8 mouse cellular contexts compared by ENCODE assay signal in genomic region chr13:93302846-93303562, GRCm38 (mm10). TPM values are rescaled to one million over a fixed set of nuclear protein-coding genes. Genes with fewer than 3 reads are reported as not detected.
DNase-seq lines count a peak whose midpoint lies in the region; ATAC-seq and TF ChIP-seq lines count a peak whose summit lies in the region.

No protein-coding gene starts in this region.

- H3K4me1 ChIP-seq in forebrain, embryonic 11.5 days (replicated peaks; ENCODE audit: control insufficient read depth, insufficient read depth, low read length): peaks cover 5% of the 10 kb centered on the region; the same call in 1 of the 2 replicates
- peaks cover 38% of the 10 kb centered on the region for H3K4me1 ChIP-seq in liver, embryonic 15.5 days (replicated peaks)

- peak overlapping the region; percentile 88 for H3K9ac ChIP-seq in forebrain, embryonic 11.5 days (ENCODE audit: low read length)
- H3K9ac ChIP-seq in liver, embryonic 15.5 days: peak overlapping the region; percentile 94

- intact Hi-C loops in gastrocnemius, adult 2 months (cut with DNase I): loop anchor here (5.0 to 10.0 kb wide), 3 partner anchors 51 to 318 kb away; no protein-coding TSS in a partner anchor

- DNase-seq in gastrocnemius, adult 2 months: no peak
- no peak for DNase-seq in gastrocnemius, adult 8-10 months (ENCODE audit: low spot score in 2 of 2)
- no peak for DNase-seq in forebrain, embryonic 11.5 days (ENCODE audit: low spot score)
- no peak for DNase-seq in urinary bladder, adult 18-20 months (ENCODE audit: low spot score in 2 of 2)
- no peak for DNase-seq in right cerebral cortex, adult 18-20 months
- no peak for DNase-seq in right cerebral cortex, postnatal 10 days (ENCODE audit: low spot score in 2 of 2)

- H3K36me3 ChIP-seq in C2C12 (ENCODE audit: control insufficient read depth, insufficient read depth): no peaks in the 10 kb centered on the region
- no peaks in the 10 kb centered on the region for H3K36me3 ChIP-seq in forebrain, embryonic 11.5 days (ENCODE audit: control insufficient read depth, insufficient read depth, low read length)
- no peaks in the 10 kb centered on the region for H3K36me3 ChIP-seq in liver, embryonic 15.5 days (replicated peaks)

- peaks cover under 1% of the 10 kb centered on the region for H3K79me3 ChIP-seq in C2C12 (ENCODE audit: low read depth)

- peak overlapping the region; percentile 49 for H3ac ChIP-seq in C2C12 (ENCODE audit: control insufficient read depth, insufficient read length, low read depth)

- no peaks in the 10 kb centered on the region for H3K9me3 ChIP-seq in forebrain, embryonic 11.5 days (ENCODE audit: control insufficient read depth, low read length)
- no peaks in the 10 kb centered on the region for H3K9me3 ChIP-seq in liver, embryonic 15.5 days (replicated peaks)

- no peaks in the 10 kb centered on the region for H3K27me3 ChIP-seq in C2C12 (ENCODE audit: control insufficient read depth, insufficient read depth, insufficient read length)
- no peaks in the 10 kb centered on the region for H3K27me3 ChIP-seq in forebrain, embryonic 11.5 days (ENCODE audit: control insufficient read depth, insufficient read depth, low read length)
- H3K27me3 ChIP-seq in liver, embryonic 15.5 days: no peaks in the 10 kb centered on the region

- peaks cover 15% of the 10 kb centered on the region for H3K79me2 ChIP-seq in C2C12 (ENCODE audit: control insufficient read depth, insufficient read depth)

- ATAC-seq in forebrain, embryonic 11.5 days (replicated peaks; ENCODE audit: low FRiP score): peak; percentile 66
- no peak for ATAC-seq in liver, embryonic 15.5 days (ENCODE audit: insufficient read depth)

- peak overlapping the region; percentile 94 for H3K27ac ChIP-seq in gastrocnemius, adult 2 months
- peak overlapping the region; percentile 95 for H3K27ac ChIP-seq in forebrain, embryonic 11.5 days (ENCODE audit: low read depth, low read length)
- peak overlapping the region; percentile 94 for H3K27ac ChIP-seq in liver, embryonic 15.5 days (replicated peaks)

- H3K4me3 ChIP-seq in gastrocnemius, adult 2 months: peak overlapping the region; percentile 84
- peak overlapping the region; percentile 63 for H3K4me3 ChIP-seq in C2C12 (ENCODE audit: insufficient read depth, poor library complexity, severe bottlenecking)
- peak overlapping the region; percentile 84 for H3K4me3 ChIP-seq in forebrain, embryonic 11.5 days (ENCODE audit: low read depth, low read length)
- peak overlapping the region; percentile 96 for H3K4me3 ChIP-seq in liver, embryonic 15.5 days (replicated peaks)

- 14% methylated on average over 19 of the region's 19 CpGs for WGBS in forebrain, embryonic 11.5 days
- 12% methylated on average over 19 of the region's 19 CpGs for WGBS in liver, embryonic 15.5 days (ENCODE audit: insufficient replicate concordance)

- peak; percentile 16; the same call in 1 of the 2 replicates for TF ChIP-seq CTCF in gastrocnemius, adult 2 months (IDR thresholded peaks at IDR 0.05)
- no peak for TF ChIP-seq CTCF in C2C12 (IDR thresholded peaks at IDR 0.05; ENCODE audit: control insufficient read depth, insufficient read depth, insufficient read length)

- peak overlapping the region; percentile 80 for H3K4me2 ChIP-seq in forebrain, embryonic 11.5 days (ENCODE audit: low read depth, low read length, severe bottlenecking)
- H3K4me2 ChIP-seq in liver, embryonic 15.5 days: peak overlapping the region; percentile 99

TF ChIP-seq in C2C12, 6 proteins besides CTCF, POLR2A, EP300 and RAD21:
- TF ChIP-seq MYOG (IDR thresholded peaks at IDR 0.05; ENCODE audit: control insufficient read depth, extremely low read depth, insufficient read length) (no peak), FOSL1 (IDR thresholded peaks at IDR 0.05; ENCODE audit: insufficient read depth, low read length, poor library complexity, severe bottlenecking) (no peak), USF1 (IDR thresholded peaks at IDR 0.05; ENCODE audit: low read depth) (no peak), MAX (IDR thresholded peaks at IDR 0.05) (no peak), CEBPB (IDR thresholded peaks at IDR 0.05; ENCODE audit: low read depth) (no peak), MYOD1 (IDR thresholded peaks at IDR 0.05; ENCODE audit: control insufficient read depth, insufficient read length, low read depth) (no peak)

RNA-seq across cellular contexts. Expression of gene Homer1, which starts 3.6 kb away (rescaled TPM):
- 100 to 1,000 TPM in 1 of 2 experiments, 10 to 100 TPM in 1; 97.0 to 104 TPM for total RNA-seq in gastrocnemius, adult 2 months (2021)
- total RNA-seq in gastrocnemius, adult 8-10 months (2022): 100 to 1,000 TPM in 3 of 4 experiments, 10 to 100 TPM in 1; 96.5 to 140 (median 113) TPM
- 4.8 TPM for polyA plus RNA-seq in C2C12 (2012; fragmentation: generic; extraction: Trizol)
- 12.3 and 13.3 TPM in 2 replicates for polyA plus RNA-seq in forebrain, embryonic 11.5 days (2014; fragmentation: Nextera tagmentation; extraction: Ambion mirVana)
- polyA plus RNA-seq in liver, embryonic 15.5 days (2015; fragmentation: Nextera tagmentation; extraction: Ambion mirVana): 2.3 and 2.4 TPM in 2 replicates
